Mouse (Mus musculus): Measurements from ENCODE around the gene Dab1. TPM values are rescaled to one million over a fixed set of nuclear protein-coding genes. Genes with fewer than 3 reads are reported as not detected.

Dab1 gene
- polyA plus RNA-seq, 1 experiment from 2014 or later, result 1.2 TPM

GRCm38 (mm10) chr4:104435736-104436135 is 816.6 kb downstream of the Dab1 start:
- Histone ChIP-seq H3K4me3 (no peak overlapping the region), H3K9ac (no peak overlapping the region), H3K27ac (no peak overlapping the region), H3K4me1 (replicated peaks) (no peaks in the 10 kb centered on the region), H3K36me3 (no peaks in the 10 kb centered on the region), H3K27me3 (no peaks in the 10 kb centered on the region), H3K9me3 (replicated peaks) (no peaks in the 10 kb centered on the region), H3K4me2 (no peak overlapping the region)
- no peak for ATAC-seq (replicated peaks; ENCODE audit: insufficient number of reproducible peaks, insufficient read depth, low FRiP score, low read depth)
- WGBS, result 81% methylated on average over 5 of the region's 5 CpGs

- 81% methylated on average over 4 of the region's 4 CpGs for WGBS
- Histone ChIP-seq H3K4me1 (replicated peaks) (no peaks in the 10 kb centered on the region), H3K27ac (no peak overlapping the region), H3K27me3 (no peaks in the 10 kb centered on the region), H3K4me3 (no peak overlapping the region), H3K36me3 (no peaks in the 10 kb centered on the region), H3K9me3 (replicated peaks) (no peaks in the 10 kb centered on the region), H3K4me2 (no peak overlapping the region), H3K9ac (no peak overlapping the region)
- no peak for ATAC-seq (replicated peaks; ENCODE audit: insufficient number of reproducible peaks, insufficient read depth, low FRiP score, low read depth)
Observed at GRCm38 (mm10) chr4:104436411-104436810, 817.3 kb downstream of the Dab1 start.

GRCm38 (mm10) chr4:104438730-104439129 is 819.6 kb downstream of the Dab1 start:
- Histone ChIP-seq H3K4me3 (no peak overlapping the region), H3K4me2 (no peak overlapping the region), H3K4me1 (replicated peaks) (no peaks in the 10 kb centered on the region), H3K27ac (no peak overlapping the region), H3K36me3 (no peaks in the 10 kb centered on the region), H3K9me3 (replicated peaks) (no peaks in the 10 kb centered on the region), H3K9ac (no peak overlapping the region), H3K27me3 (no peaks in the 10 kb centered on the region)
- ATAC-seq (replicated peaks; ENCODE audit: insufficient number of reproducible peaks, insufficient read depth, low FRiP score, low read depth), result no peak
- WGBS, result 87% methylated on average over 4 of the region's 4 CpGs

- Histone ChIP-seq H3K4me3 (no peak overlapping the region), H3K4me1 (replicated peaks) (no peaks in the 10 kb centered on the region), H3K36me3 (no peaks in the 10 kb centered on the region), H3K4me2 (no peak overlapping the region), H3K9ac (no peak overlapping the region), H3K9me3 (replicated peaks) (no peaks in the 10 kb centered on the region), H3K27me3 (no peaks in the 10 kb centered on the region), H3K27ac (no peak overlapping the region)
- ATAC-seq (replicated peaks; ENCODE audit: insufficient number of reproducible peaks, insufficient read depth, low FRiP score, low read depth), result no peak
- WGBS, result 69% methylated on average over 3 of the region's 3 CpGs
Observed at GRCm38 (mm10) chr4:104439641-104440040, 820.5 kb downstream of the Dab1 start.

DNA sequence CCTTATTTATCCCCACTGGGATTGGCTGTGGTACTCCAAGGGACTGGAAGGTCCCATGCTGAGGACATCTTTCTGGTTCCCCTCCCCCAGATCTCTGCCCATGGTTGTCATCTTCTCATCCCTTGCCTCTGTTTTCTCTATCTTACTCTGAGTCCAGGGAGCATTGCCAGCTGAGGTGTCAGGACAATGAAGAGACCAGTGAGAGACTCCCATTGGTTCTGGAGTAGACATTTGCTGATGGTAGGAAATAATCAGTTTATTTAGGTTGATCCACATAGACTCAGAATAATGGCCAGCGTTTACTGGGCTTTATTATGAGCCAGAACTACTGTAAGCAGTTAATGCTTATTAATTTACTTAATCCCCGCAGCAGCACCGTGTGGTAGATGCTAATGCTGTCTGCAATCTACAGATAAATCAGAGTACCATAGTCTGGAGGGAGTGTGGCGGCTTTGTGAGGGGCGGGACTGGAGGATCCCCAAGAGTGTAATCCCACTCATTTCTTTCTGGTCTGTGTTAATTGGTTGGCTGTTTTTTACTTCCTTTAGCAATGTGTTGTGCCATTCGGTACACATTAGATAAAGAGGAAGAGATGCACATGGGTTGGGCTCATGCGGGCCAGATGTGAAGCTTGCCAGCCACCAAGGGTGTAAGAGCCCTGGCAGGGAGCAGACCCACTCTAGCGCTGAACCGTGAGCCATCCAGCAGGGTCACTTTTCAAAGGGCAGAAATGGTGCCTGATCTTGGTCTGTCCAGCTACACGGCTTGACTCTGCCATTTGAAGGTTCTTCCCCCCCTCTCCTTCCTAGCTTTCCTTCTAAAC is 824.0 kb downstream of the Dab1 start:
- H3K27ac ChIP-seq, result no peak overlapping the region
- ATAC-seq (replicated peaks; ENCODE audit: insufficient number of reproducible peaks, insufficient read depth, low FRiP score, low read depth), result no peak
- no peaks in the 10 kb centered on the region for H3K9me3 ChIP-seq (replicated peaks)
- H3K9ac ChIP-seq, result no peak overlapping the region
- H3K36me3 ChIP-seq, result no peaks in the 10 kb centered on the region
- no peak overlapping the region for H3K4me3 ChIP-seq
- H3K4me1 ChIP-seq (replicated peaks), result no peaks in the 10 kb centered on the region
- H3K27me3 ChIP-seq, result no peaks in the 10 kb centered on the region
- 73% methylated on average over 10 of the region's 10 CpGs for WGBS
- H3K4me2 ChIP-seq, result no peak overlapping the region

DNA sequence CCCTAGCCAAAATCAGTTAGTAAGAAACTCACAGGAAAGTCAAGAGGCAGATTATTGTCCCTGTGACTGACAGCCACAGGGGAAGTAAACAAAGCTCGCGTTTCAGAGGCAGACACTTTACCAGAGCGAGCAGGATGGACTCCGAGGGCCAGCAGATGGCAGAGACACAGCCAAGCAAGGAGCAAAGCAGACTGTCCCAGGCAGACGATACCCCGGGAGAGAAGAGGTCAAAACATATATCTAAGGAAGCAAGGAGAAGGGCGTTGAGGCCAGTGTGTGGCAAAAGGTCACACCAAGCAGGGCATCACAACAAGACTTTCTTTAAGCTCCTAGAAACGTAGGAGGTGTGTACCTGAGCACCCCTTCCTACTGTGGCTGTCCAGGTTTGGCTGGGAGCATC is 824.6 kb downstream of the Dab1 start:
- Histone ChIP-seq H3K9me3 (replicated peaks) (no peaks in the 10 kb centered on the region), H3K4me3 (no peak overlapping the region), H3K9ac (no peak overlapping the region), H3K4me1 (replicated peaks) (no peaks in the 10 kb centered on the region), H3K36me3 (no peaks in the 10 kb centered on the region), H3K27ac (no peak overlapping the region), H3K4me2 (no peak overlapping the region), H3K27me3 (no peaks in the 10 kb centered on the region)
- ATAC-seq (replicated peaks; ENCODE audit: insufficient number of reproducible peaks, insufficient read depth, low FRiP score, low read depth), result no peak
- WGBS, result 29% methylated on average over 8 of the region's 8 CpGs

DNA sequence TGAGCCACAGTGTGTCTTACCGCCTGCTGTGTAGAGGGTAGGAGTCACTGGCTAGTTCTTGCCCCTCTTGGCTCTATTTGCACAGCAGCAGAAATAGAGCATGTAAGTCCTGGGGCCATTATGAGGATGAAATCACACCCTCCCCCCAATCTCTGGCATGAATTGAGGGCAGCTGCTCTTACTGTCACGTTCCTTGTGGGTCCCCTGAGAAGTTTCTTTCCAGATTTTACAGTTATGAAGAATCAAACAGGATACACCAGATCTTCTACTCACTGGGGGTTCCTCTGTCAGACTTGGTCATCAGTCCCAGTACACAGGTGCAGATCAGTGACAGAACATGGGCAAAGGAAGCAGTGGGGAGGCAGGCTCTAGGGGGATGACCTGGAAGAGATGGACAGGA is 825.8 kb downstream of the Dab1 start:
- Histone ChIP-seq H3K9me3 (replicated peaks) (no peaks in the 10 kb centered on the region), H3K27ac (no peak overlapping the region), H3K9ac (no peak overlapping the region), H3K36me3 (no peaks in the 10 kb centered on the region), H3K4me1 (replicated peaks) (no peaks in the 10 kb centered on the region), H3K27me3 (no peaks in the 10 kb centered on the region), H3K4me3 (no peak overlapping the region), H3K4me2 (no peak overlapping the region)
- no peak for ATAC-seq (replicated peaks; ENCODE audit: insufficient number of reproducible peaks, insufficient read depth, low FRiP score, low read depth)
- 74% methylated on average over 2 of the region's 2 CpGs for WGBS

GRCm38 (mm10) chr4:104448199-104448598 is 829.0 kb downstream of the Dab1 start:
- no peaks in the 10 kb centered on the region for H3K9me3 ChIP-seq (replicated peaks)

DNA sequence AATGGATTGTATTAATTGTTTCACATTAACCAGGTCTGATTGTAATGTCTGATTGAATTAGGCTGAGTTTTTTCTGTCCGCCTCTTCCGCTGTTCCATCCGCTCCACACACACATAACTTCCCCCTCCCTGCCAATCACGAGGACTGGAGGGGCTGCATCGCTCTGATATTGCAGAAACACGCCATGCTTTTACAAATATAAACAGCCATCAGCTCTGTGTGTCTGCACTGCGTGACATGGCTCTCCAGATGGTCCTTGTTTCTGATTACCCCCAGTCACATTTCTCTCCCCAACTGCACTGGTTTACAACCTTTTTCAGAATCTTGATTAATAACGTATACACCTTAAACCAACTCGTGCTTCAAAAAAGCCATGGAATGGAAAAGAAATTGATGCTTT is 831.5 kb downstream of the Dab1 start:
- Histone ChIP-seq H3K9ac (no peak overlapping the region), H3K9me3 (replicated peaks) (no peaks in the 10 kb centered on the region), H3K4me2 (no peak overlapping the region), H3K4me3 (no peak overlapping the region), H3K27ac (no peak overlapping the region), H3K4me1 (replicated peaks) (0 out of 2 replicates have a peak, but pooled peaks cover 2% of the 10 kb centered on the region), H3K27me3 (no peaks in the 10 kb centered on the region), H3K36me3 (no peaks in the 10 kb centered on the region)
- WGBS, result 79% methylated on average over 9 of the region's 9 CpGs
- no peak for ATAC-seq (replicated peaks; ENCODE audit: insufficient number of reproducible peaks, insufficient read depth, low FRiP score, low read depth)

More at GRCm38 (mm10) chr4:104448199-104448598, 829.0 kb downstream of the Dab1 start:
- 87% methylated on average over 1 of the region's 1 CpGs for WGBS
- H3K4me1 ChIP-seq (replicated peaks), result 0 out of 2 replicates have a peak, but pooled peaks cover 2% of the 10 kb centered on the region
- no peak overlapping the region for H3K4me3 ChIP-seq
- H3K27me3 ChIP-seq, result no peaks in the 10 kb centered on the region
- no peak overlapping the region for H3K9ac ChIP-seq
- no peaks in the 10 kb centered on the region for H3K36me3 ChIP-seq
- no peak overlapping the region for H3K4me2 ChIP-seq
- no peak for ATAC-seq (replicated peaks; ENCODE audit: insufficient number of reproducible peaks, insufficient read depth, low FRiP score, low read depth)
- H3K27ac ChIP-seq, result no peak overlapping the region

DNA sequence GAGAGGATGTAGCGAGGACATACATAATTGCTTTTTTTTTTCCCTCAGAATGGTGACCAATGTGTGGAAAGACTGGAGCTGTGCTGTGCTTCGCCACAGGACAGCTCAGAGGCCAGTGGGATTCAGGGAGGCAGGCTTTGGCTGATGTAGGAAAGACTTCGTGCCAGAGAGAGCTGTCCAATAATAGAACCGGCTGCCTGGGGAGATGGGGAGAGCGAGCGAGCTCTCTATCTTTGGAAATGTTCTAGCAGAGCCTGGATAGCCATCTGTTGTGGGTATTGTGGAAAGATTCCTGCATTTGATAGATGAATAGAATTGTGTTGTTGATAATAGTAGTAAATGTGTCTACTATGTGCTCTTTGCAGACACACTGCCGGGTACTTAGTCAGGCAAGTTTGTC is 833.4 kb downstream of the Dab1 start:
- Histone ChIP-seq H3K4me2 (no peak overlapping the region), H3K9me3 (replicated peaks) (no peaks in the 10 kb centered on the region), H3K4me3 (no peak overlapping the region), H3K4me1 (replicated peaks) (0 out of 2 replicates have a peak, but pooled peaks cover 2% of the 10 kb centered on the region), H3K27ac (no peak overlapping the region), H3K36me3 (no peaks in the 10 kb centered on the region), H3K9ac (no peak overlapping the region), H3K27me3 (no peaks in the 10 kb centered on the region)
- no peak for ATAC-seq (replicated peaks; ENCODE audit: insufficient number of reproducible peaks, insufficient read depth, low FRiP score, low read depth)
- 30% methylated on average over 7 of the region's 7 CpGs for WGBS

- no peaks in the 10 kb centered on the region for H3K36me3 ChIP-seq
- no peaks in the 10 kb centered on the region for H3K27me3 ChIP-seq
- no peak overlapping the region for H3K4me3 ChIP-seq
- no peak overlapping the region for H3K4me2 ChIP-seq
- no peak for ATAC-seq (replicated peaks; ENCODE audit: insufficient number of reproducible peaks, insufficient read depth, low FRiP score, low read depth)
- H3K9me3 ChIP-seq (replicated peaks), result no peaks in the 10 kb centered on the region
- no peak overlapping the region for H3K27ac ChIP-seq
- H3K9ac ChIP-seq, result no peak overlapping the region
- H3K4me1 ChIP-seq (replicated peaks), result 0 out of 2 replicates have a peak, but pooled peaks cover 2% of the 10 kb centered on the region
- 43% methylated on average over 9 of the region's 9 CpGs for WGBS
Observed at GRCm38 (mm10) chr4:104455151-104455550, 836.0 kb downstream of the Dab1 start.

DNA sequence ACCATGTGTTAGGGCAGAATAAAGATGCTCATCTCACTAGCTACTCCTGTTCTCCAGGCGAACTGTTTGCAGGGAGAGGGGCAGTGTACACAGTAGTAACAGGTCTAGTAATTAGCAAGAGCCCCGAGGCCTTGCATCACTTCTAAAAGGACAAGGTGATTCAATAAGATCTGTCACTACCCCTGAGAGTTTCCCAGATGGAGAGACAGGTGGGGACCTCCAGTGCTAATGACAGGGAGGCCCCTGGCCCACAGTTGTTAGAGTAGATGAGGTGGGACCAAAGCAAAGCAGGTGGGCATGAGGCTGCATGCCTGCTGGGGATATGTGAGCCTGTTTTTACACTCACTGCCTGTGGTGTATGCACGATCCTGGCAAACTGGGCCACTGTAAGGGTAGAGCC is 836.6 kb downstream of the Dab1 start:
- H3K9me3 ChIP-seq (replicated peaks), result no peaks in the 10 kb centered on the region
- H3K4me3 ChIP-seq, result no peak overlapping the region
- no peak overlapping the region for H3K9ac ChIP-seq
- no peak overlapping the region for H3K27ac ChIP-seq
- no peaks in the 10 kb centered on the region for H3K27me3 ChIP-seq
- H3K36me3 ChIP-seq, result no peaks in the 10 kb centered on the region
- WGBS, result 83% methylated on average over 3 of the region's 3 CpGs
- no peak for ATAC-seq (replicated peaks; ENCODE audit: insufficient number of reproducible peaks, insufficient read depth, low FRiP score, low read depth)
- H3K4me1 ChIP-seq (replicated peaks), result 0 out of 2 replicates have a peak, but pooled peaks cover 2% of the 10 kb centered on the region
- no peak overlapping the region for H3K4me2 ChIP-seq

Measured in heart, embryonic 15.5 days (tissue).